Mouse (Mus musculus): ENCODE results near the gene Auts2. TPM values are rescaled to one million over a fixed set of nuclear protein-coding genes. Genes with fewer than 3 reads are reported as not detected.

Gene Auts2
- polyA plus RNA-seq, 1 experiment from 2014 or later = 1.6 TPM

DNA sequence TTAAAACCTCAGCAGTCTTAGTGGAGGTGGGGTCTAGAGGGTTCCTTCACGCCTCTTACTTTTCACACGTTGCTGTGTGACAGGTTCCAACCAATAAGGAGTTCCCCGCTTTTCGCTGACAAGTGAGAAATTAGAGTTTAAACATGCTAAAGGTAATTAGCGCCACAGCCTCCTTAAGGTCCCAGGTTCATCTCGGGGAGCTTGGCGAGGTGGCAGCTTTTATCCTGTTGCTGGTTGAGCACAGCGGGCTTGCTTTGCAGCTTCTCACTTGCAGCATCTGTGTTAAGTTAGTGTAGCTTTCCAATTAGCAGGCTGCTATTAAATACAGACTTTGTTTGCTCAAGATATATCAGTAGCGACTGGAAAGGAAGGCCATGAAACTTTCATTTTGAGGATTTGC lies 564.2 kb downstream of the Auts2 start:
- Histone ChIP-seq H3K27me3 (no peaks in the 10 kb centered on the region), H3K36me3 (replicated peaks) (no peaks in the 10 kb centered on the region), H3K9me3 (replicated peaks) (no peaks in the 10 kb centered on the region), H3K4me1 (replicated peaks) (no peaks in the 10 kb centered on the region), H3K9ac (no peak overlapping the region), H3K4me2 (no peak overlapping the region), H3K27ac (replicated peaks) (no peak overlapping the region), H3K4me3 (replicated peaks) (no peak overlapping the region)
- no peak for ATAC-seq (ENCODE audit: insufficient read depth)
- WGBS (ENCODE audit: insufficient replicate concordance) = 56% methylated on average over 9 of the region's 9 CpGs

DNA sequence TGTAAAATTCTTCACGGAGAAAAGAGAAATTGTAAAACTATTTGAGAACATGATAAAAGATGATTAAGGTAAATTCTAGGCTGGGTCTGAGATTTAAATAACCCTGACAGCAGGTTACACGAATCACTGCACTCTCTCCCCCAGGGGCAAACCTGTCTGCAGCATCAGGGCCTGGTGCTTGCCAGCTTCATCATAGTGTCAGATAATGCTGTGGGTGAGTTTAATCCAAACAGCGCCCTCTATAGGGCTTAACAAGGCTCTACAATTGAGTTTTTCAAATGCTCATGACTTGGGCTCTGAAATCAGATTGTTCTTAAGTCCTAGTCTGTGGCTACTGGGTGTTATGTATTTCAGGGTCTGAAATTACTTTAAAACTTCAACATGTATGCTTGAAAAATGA lies 565.6 kb downstream of the Auts2 start:
- Histone ChIP-seq H3K36me3 (replicated peaks) (no peaks in the 10 kb centered on the region), H3K4me1 (replicated peaks) (no peaks in the 10 kb centered on the region), H3K4me2 (no peak overlapping the region), H3K9me3 (replicated peaks) (no peaks in the 10 kb centered on the region), H3K4me3 (replicated peaks) (no peak overlapping the region), H3K9ac (no peak overlapping the region), H3K27ac (replicated peaks) (no peak overlapping the region), H3K27me3 (no peaks in the 10 kb centered on the region)
- 43% methylated on average over 3 of the region's 3 CpGs for WGBS (ENCODE audit: insufficient replicate concordance)
- ATAC-seq (ENCODE audit: insufficient read depth) = no peak

DNA sequence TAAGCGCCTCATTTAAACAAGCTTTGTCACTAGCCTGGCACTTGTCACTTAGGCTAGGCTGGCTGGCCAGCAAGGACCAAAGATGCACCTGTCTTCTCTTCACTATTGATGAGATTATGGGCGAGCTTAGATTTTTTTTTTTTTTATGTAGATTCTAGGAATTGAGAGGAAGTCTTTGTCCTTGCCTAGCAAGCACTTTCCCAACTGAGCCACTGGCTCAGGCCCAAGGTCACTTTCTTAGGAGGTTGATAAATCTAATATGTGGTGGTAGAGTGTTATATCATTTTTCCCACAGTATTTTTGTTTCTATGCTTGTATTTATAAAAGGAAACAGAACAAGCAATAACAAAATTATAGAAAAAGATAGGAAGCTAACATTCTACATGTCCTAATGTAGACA lies 571.2 kb downstream of the Auts2 start:
- Histone ChIP-seq H3K36me3 (replicated peaks) (no peaks in the 10 kb centered on the region), H3K4me1 (replicated peaks) (no peaks in the 10 kb centered on the region), H3K27ac (replicated peaks) (no peak overlapping the region), H3K9ac (no peak overlapping the region), H3K4me2 (no peak overlapping the region), H3K4me3 (replicated peaks) (no peak overlapping the region), H3K27me3 (no peaks in the 10 kb centered on the region), H3K9me3 (replicated peaks) (no peaks in the 10 kb centered on the region)
- 62% methylated on average over 2 of the region's 2 CpGs for WGBS (ENCODE audit: insufficient replicate concordance)
- ATAC-seq (ENCODE audit: insufficient read depth) = no peak

- Histone ChIP-seq H3K4me1 (replicated peaks) (no peaks in the 10 kb centered on the region), H3K9ac (no peak overlapping the region), H3K9me3 (replicated peaks) (no peaks in the 10 kb centered on the region), H3K4me3 (replicated peaks) (no peak overlapping the region), H3K4me2 (no peak overlapping the region), H3K27me3 (no peaks in the 10 kb centered on the region), H3K36me3 (replicated peaks) (no peaks in the 10 kb centered on the region), H3K27ac (replicated peaks) (no peak overlapping the region)
- WGBS (ENCODE audit: insufficient replicate concordance) = 76% methylated on average over 6 of the region's 6 CpGs
- ATAC-seq (ENCODE audit: insufficient read depth) = no peak
Measured at GRCm38 (mm10) chr5:131965499-131965898, 577.6 kb downstream of the Auts2 start.

- WGBS (ENCODE audit: insufficient replicate concordance) = 84% methylated on average over 4 of the region's 4 CpGs
- H3K27ac ChIP-seq (replicated peaks) = no peak overlapping the region
- no peaks in the 10 kb centered on the region for H3K27me3 ChIP-seq
- no peak for ATAC-seq (ENCODE audit: insufficient read depth)
- H3K9ac ChIP-seq = no peak overlapping the region
- H3K4me2 ChIP-seq = no peak overlapping the region
- H3K36me3 ChIP-seq (replicated peaks) = no peaks in the 10 kb centered on the region
- H3K9me3 ChIP-seq (replicated peaks) = no peaks in the 10 kb centered on the region
- H3K4me3 ChIP-seq (replicated peaks) = no peak overlapping the region
- H3K4me1 ChIP-seq (replicated peaks) = no peaks in the 10 kb centered on the region
Measured at GRCm38 (mm10) chr5:131963565-131963964, 579.6 kb downstream of the Auts2 start.

DNA sequence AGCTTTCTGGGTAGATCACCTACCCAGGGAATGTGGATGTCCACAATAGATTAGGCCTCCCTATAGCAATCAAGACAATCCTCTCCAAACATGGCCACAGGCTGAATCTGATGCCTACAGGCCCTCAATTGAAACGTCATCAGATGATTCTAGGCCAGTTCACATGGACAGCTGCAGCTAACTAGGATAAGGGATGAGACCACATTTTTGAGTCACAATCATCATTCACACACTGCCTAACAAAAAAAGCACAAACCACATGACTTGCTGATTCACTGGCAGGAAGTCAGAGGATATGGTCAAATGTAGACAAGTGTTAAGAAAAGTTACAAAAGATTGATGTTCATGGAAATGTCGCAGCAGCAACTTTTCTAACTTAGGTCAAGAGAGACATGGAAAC lies 581.3 kb downstream of the Auts2 start:
- 11% methylated on average over 2 of the region's 2 CpGs for WGBS (ENCODE audit: insufficient replicate concordance)
- ATAC-seq (ENCODE audit: insufficient read depth) = no peak
- H3K9me3 ChIP-seq (replicated peaks) = no peaks in the 10 kb centered on the region
- H3K27me3 ChIP-seq = no peaks in the 10 kb centered on the region
- no peak overlapping the region for H3K4me2 ChIP-seq
- no peak overlapping the region for H3K9ac ChIP-seq
- no peak overlapping the region for H3K4me3 ChIP-seq (replicated peaks)
- H3K4me1 ChIP-seq (replicated peaks) = no peaks in the 10 kb centered on the region
- H3K27ac ChIP-seq (replicated peaks) = no peak overlapping the region
- H3K36me3 ChIP-seq (replicated peaks) = no peaks in the 10 kb centered on the region

DNA sequence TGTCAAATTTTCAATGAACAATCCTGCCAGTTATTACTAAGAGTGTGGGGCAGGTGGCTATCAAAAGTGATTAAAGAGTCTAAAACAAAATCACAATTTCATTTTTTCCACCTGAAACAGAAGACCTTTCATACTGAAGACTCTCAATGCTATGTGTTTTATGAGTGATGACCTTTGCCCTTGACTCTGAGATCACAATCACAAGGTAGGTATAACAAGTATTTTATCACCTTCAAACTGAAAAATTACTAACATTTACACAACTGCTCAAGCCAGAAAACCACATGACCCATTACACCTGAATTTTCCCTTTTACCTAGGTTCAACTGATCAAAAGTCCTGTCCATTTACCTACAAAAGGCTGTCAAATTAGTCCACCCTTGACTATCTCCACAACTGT lies 582.7 kb downstream of the Auts2 start:
- Histone ChIP-seq H3K4me1 (replicated peaks) (no peaks in the 10 kb centered on the region), H3K4me3 (replicated peaks) (no peak overlapping the region), H3K27ac (replicated peaks) (no peak overlapping the region), H3K4me2 (no peak overlapping the region), H3K9me3 (replicated peaks) (no peaks in the 10 kb centered on the region), H3K9ac (no peak overlapping the region), H3K27me3 (no peaks in the 10 kb centered on the region), H3K36me3 (replicated peaks) (no peaks in the 10 kb centered on the region)
- ATAC-seq (ENCODE audit: insufficient read depth) = no peak

DNA sequence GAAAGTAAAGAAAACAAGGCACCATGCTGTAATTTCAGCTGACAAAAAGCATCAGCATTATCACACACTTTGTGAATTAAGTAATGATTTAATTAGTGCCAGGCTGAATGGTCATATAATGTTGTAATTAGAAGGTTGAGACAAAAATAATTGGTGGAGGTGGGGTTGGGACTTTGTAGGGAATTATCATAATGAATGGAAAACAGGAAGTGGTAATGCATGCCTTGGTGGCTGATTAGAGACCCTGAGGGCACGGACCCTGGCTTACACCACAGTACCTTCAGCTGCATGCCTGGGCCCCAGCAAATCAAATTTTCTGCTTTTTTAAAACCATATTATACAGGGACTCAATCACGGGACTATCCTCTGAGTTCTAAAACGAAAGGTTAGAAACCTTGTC lies 586.1 kb downstream of the Auts2 start:
- WGBS (ENCODE audit: insufficient replicate concordance) = 32% methylated on average over 3 of the region's 3 CpGs
- no peak for ATAC-seq (ENCODE audit: insufficient read depth)

DNA sequence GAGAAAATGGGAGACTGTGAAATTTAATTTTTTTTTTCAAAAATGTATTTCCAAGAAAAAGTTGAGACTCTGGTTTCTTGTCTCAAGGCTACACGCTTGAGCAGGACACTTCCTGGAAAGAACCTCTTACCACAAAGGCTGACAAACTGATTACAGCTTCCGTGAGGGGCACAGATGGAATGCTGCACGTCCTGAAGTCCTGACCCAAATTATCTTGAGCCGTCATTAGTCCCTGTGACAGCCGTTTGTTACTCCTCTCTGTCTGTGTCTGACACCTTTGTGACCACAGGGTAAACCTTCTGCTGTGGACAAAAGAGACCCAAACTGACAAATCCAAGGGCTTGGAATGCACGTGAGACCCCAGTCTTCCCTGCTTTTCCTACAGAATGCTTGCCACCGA lies 587.1 kb downstream of the Auts2 start:
- no peak for ATAC-seq (ENCODE audit: insufficient read depth)

More for the DNA sequence above, 586.1 kb downstream of the Auts2 start:
- Histone ChIP-seq H3K4me2 (no peak overlapping the region), H3K4me3 (replicated peaks) (no peak overlapping the region), H3K27me3 (no peaks in the 10 kb centered on the region), H3K9me3 (replicated peaks) (no peaks in the 10 kb centered on the region), H3K9ac (no peak overlapping the region), H3K27ac (replicated peaks) (no peak overlapping the region), H3K4me1 (replicated peaks) (no peaks in the 10 kb centered on the region), H3K36me3 (replicated peaks) (no peaks in the 10 kb centered on the region)

GRCm38 (mm10) chr5:131955227-131956016 lies 587.7 kb downstream of the Auts2 start:
- 59% methylated on average over 8 of the region's 8 CpGs for WGBS (ENCODE audit: insufficient replicate concordance)
- Histone ChIP-seq H3K9ac (no peak overlapping the region), H3K4me1 (replicated peaks) (no peaks in the 10 kb centered on the region), H3K4me3 (replicated peaks) (no peak overlapping the region), H3K36me3 (replicated peaks) (no peaks in the 10 kb centered on the region), H3K27ac (replicated peaks) (no peak overlapping the region), H3K9me3 (replicated peaks) (no peaks in the 10 kb centered on the region), H3K27me3 (no peaks in the 10 kb centered on the region), H3K4me2 (no peak overlapping the region)
- ATAC-seq (ENCODE audit: insufficient read depth) = no peak

More for the DNA sequence above, 587.1 kb downstream of the Auts2 start:
- Histone ChIP-seq H3K27ac (replicated peaks) (no peak overlapping the region), H3K4me3 (replicated peaks) (no peak overlapping the region), H3K27me3 (no peaks in the 10 kb centered on the region), H3K36me3 (replicated peaks) (no peaks in the 10 kb centered on the region), H3K4me2 (no peak overlapping the region), H3K9ac (no peak overlapping the region), H3K4me1 (replicated peaks) (no peaks in the 10 kb centered on the region), H3K9me3 (replicated peaks) (no peaks in the 10 kb centered on the region)
- whole genome bisulfite sequencing (ENCODE audit: insufficient replicate concordance) = 18% methylated on average over 7 of the region's 7 CpGs

GRCm38 (mm10) chr5:131948571-131949151 lies 594.5 kb downstream of the Auts2 start:
- no peak overlapping the region for H3K27ac ChIP-seq (replicated peaks)
- H3K4me1 ChIP-seq (replicated peaks) = no peaks in the 10 kb centered on the region
- no peaks in the 10 kb centered on the region for H3K27me3 ChIP-seq
- H3K4me3 ChIP-seq (replicated peaks) = no peak overlapping the region
- H3K36me3 ChIP-seq (replicated peaks) = no peaks in the 10 kb centered on the region
- H3K9me3 ChIP-seq (replicated peaks) = no peaks in the 10 kb centered on the region
- H3K4me2 ChIP-seq = no peak overlapping the region
- no peak overlapping the region for H3K9ac ChIP-seq
- ATAC-seq (ENCODE audit: insufficient read depth) = no peak
- 59% methylated on average over 7 of the region's 7 CpGs for WGBS (ENCODE audit: insufficient replicate concordance)

DNA sequence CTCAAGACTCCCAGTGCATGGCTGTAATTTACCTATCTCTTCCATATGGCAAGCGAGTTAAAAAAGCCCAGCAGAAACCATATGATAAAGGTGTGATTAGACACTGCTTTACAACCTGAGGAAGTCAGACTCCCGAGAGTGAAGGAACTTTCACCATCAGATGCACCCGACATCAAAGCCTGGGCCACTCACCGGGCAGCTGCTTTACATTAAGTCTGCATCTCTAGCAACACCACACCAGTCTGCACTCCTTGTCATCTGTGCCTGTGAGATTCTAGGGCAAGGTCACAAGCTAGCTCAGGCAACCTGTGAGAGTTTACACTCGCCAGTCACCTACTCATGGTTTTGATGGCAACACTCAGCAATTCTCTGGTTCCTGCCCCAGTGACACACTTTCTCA lies 596.3 kb downstream of the Auts2 start:
- Histone ChIP-seq H3K4me1 (replicated peaks) (no peaks in the 10 kb centered on the region), H3K27me3 (no peaks in the 10 kb centered on the region), H3K9me3 (replicated peaks) (no peaks in the 10 kb centered on the region), H3K4me2 (no peak overlapping the region), H3K9ac (no peak overlapping the region), H3K4me3 (replicated peaks) (no peak overlapping the region), H3K36me3 (replicated peaks) (no peaks in the 10 kb centered on the region), H3K27ac (replicated peaks) (no peak overlapping the region)
- WGBS (ENCODE audit: insufficient replicate concordance) = 57% methylated on average over 5 of the region's 5 CpGs
- no peak for ATAC-seq (ENCODE audit: insufficient read depth)

Data from liver, embryonic 15.5 days (tissue).